Mouse (Mus musculus) cerebellum, postnatal 25 days (tissue): ENCODE measurements around the gene Arntl2.
A peak's percentile ranks its signal among the peaks of the same experiment; 100 is the strongest.

Source experiments
- DNase-seq, 2 experiments: peaks; one replicate each; pipeline ENCODE4 v3.0.0; 2021; ENCODE audit warnings: mixed read lengths in 2 of 2

Arntl2 gene

DNA sequence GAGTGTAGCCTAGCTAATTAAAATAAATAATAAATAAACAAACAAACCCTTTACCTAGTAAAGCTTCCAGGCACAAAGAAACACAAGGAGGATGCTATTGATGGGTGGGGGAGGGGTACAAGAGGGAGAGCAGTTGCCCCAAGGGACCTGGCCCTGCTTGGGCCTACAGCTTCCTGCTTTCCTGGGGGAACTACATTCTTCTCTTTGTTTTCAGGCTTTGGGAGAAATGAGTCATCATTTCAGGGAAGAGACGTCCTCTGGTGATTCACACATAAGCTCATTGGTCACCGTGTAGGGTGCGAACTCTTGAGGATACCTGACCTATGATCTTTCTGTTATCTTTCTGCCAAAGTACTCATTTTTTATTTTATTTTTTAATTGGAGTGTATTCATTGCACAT lies 2.3 kb upstream of the Arntl2 start:
- no peak for DNase-seq

DNA sequence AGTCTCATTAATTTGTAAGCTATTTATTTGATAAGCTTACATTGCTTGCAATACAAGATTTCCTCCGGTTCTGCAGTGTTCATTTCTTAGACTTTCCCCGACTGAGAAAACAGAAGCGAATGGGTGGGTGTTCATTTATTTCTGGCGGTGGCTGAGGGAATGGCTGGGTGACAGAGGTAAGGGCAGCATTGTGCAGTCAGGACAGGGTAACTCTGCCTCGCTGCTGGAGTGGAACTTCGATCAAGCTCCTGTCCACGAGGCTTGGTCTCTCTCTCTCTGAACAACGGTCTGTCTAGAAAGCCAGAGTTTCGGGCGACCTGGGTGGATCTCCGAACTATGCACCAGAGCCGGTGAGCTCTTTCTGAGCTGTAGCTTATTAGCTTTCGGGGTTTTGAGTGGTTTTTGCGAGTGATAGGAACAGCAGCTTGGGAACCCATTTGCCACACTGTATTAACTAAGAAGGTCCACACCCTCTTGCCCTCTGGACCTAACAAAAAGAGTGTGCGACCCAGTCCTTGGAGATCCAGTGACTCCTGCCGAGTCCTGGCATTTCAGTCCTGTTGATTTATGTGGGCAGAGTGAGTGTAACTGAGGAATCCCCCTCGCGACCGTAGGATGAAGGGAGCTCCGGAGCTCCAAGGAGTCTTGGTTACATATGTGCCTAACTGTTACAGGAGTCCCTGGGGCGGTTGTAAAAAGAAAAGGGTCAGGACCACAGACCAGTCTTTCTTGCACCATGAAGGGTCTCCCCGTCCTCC lies 510 bp upstream of the Arntl2 start:
- peak; percentile 7 to 11 for DNase-seq

DNA sequence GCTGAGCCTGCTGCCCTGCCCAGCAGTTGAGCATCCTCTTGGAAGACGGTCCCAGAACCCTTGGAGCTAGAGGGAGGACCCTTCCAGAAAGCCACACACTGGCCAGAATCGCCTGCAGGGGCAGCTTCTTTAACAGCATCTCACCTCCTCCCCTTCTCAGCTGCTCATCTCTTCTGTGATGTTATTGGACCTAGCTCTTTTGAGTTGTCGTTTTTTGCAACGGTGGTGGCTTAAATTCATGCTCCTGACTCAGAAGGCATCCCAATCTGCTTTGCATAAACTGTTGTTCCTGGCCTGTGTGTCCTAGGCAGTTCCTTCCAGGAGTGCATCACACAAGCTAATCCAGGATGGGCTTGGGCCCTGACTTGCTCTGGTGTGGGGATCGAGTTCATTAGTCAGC lies 1.6 kb downstream of the Arntl2 start:
- no peak for DNase-seq

DNA sequence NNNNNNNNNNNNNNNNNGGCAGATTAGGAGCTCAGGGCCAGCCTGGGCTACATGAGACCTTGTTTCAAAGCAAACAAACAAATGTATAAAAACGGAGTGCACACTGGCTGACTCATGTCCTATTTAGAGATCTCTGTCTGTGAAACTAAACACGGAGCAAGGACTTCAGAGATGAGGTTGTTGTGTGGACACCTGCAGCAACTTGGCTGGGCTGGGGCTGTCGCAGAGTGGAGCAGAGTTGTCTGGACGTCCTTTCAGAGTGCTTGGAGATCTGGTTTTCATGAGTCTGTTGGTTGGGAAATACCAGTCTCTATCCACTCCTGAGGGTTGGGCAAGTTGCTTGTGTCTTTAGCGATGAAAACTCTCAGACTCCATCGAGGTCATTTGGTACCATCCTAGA lies 14.1 kb downstream of the Arntl2 start:
- DNase-seq: no peak

DNA sequence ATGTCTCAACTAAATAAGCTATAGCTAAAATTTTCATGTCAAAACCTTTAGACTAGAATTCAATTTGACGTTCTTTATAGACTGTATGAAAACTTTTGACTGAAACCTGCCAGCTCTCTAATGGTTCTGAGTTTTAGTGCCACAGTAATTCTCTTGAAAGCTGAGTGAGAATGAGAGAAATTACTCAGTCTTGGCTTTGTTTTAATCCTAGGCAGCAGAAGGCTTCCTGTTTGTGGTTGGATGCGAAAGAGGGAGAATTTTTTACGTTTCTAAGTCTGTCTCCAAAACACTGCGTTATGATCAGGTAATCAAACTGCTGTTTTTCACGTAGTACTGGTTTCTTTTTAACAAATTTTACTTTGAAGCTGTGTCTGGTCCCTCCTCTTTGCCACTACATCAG lies 17.2 kb downstream of the Arntl2 start:
- DNase-seq: no peak

DNA sequence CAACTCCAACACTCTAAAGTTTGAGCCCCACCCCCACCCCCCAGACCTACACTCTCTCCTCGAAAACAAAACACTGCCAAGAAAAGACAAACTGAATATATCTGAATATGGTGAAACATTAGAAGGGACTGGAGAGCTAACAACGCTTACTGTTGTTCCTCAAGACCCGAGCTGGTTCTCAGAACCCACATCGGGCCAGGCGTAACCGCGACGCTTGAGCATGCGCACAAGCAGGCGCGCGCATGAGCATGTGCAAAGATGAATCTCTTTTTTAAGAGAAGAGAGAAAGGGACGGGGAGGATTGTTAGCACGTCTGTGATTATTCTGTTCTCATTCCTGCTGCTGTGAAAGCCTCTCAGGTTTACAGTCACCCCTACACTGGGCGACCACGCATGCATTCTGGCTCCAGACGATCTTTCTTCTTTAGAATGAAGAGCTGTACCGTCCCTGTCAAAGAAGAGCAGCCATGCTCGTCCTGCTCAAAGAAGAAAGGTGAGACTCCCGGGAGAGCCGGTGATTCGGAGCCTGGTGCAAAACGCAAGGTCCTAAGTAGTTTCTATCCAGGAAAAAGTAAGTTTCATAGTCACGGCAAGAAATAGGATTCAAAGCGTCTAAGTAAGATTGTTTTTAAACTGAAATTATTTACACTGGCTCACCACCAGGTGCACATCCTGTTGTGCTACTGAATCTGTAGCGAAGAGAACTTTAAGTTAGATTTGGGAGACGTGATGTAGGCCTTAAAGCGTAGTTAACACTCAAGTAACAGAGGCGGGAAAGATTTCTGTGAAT lies 24.5 kb downstream of the Arntl2 start:
- DNase-seq: no peak

DNA sequence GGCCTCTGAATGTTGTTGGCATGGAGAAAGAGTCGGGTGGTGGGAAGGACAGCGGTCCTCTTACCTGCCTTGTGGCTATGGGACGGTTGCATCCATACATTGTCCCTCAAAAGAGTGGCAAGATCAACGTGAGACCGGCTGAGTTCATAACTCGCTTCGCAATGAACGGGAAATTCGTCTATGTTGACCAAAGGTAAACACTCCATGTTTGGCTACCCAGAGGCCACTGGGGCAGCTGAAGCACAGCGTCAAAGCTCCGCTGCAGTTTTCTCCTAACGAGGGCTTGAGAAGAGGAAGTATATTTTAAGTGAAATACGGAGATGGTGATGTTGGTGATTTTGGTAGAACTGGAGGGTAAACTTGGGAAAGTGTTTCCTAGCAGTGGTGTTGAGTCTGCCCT lies 26.1 kb downstream of the Arntl2 start:
- no peak for DNase-seq

DNA sequence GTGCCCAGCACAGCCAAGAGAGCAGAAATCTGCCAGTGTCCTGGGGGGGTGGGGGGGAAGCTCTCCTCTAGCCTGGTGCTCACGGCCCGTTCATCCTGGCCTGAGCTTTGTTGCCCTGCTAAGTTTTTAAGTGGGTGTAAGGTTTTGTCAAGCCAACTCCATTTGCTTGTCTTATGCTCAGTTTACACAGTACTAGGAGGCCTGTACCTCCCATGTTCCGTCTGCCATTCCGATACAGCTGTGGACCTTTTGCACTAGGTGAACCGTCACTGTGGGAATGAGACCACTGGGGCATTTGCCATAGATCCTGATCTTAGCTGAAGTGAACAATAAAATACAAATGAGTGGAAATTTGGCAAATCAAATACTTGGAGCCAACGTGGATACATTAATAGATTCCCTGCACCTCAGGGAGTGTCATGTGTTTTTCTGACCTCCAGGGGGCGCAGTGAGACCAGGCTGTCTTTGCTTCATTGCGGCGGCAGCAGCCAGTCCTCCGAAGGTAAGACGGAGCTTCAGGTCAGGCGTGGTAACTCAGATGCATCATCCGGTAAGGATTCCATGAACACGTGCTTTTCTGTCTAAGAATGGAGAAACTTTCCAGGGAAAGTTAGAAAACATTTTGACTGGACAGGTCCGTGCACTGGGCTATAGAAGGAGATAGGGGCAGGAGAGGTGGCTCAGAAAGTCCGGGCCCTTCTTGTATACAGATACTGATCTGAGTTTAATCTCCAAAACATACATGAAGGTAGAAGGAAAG lies 29.1 kb downstream of the Arntl2 start:
- peak; percentile 50 to 73 for DNase-seq

DNA sequence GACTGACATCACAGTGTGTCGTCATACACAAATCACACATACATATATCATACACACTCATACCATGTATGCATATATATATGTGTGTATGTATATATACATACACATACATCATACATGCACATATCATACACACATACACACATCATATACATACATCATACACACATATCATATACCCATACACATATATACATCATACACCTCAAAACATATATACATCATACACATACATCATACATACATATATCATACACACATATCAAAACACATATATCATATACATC lies 29.6 kb downstream of the Arntl2 start:
- no peak for DNase-seq

DNA sequence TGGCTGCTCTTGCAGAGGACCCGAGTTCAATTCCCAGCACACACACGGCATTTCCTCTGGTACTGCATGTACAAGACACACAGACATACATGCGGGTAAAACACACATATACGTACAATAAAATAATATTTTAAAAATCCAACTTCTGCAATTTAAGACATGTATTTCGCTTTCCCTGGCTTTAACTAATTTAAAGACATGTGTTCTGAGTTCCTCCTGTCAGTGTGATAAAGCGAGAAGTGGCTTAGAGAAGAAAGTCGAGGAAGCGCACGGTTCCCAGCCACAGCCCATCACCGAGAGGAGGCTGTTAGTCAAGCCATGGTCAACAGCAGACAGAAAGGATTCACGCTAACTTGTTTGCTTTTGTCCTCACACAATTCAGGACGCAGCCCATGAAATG lies 35.5 kb downstream of the Arntl2 start:
- no peak for DNase-seq

DNA sequence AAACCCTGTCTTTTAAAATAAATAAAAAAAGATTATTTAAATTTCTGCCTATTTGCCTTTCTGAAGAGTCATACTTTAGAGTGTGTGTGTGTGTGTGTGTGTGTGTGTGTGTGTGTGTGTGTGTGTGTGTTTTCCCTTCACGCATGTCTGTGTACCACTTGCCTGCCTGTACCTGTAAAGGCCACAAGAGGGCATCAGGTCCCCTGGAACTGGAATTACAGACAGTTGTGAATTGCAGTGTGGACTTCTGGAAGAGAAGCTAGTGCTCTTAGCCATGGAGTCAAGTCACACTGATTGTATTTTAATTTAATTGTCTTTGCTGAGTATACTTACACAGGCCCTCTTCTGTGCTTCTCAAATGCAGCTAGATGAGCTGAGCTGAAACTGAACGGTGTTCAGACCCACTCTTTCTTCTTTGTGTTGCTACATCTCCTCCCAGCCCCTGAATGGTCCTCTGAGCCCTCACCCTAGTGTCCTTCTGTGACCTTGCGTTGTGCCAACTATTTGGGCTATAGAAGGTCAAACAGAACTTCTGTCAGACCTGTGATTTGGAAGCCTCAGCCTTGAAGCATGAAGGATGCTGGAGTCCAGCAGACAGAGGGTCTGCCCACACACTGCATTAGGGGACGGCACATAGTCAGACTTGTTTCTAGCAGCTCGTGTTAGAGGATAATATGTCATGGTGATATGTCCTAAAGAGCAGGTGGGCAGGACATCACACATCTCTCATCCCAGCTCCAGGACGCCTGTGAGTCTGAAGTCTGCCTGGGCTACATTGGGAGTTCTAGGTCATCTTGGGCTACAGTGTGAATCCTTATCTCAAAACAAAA lies 37.8 kb downstream of the Arntl2 start:
- peak in 1 of 2 experiments; percentile 42 for DNase-seq

DNA sequence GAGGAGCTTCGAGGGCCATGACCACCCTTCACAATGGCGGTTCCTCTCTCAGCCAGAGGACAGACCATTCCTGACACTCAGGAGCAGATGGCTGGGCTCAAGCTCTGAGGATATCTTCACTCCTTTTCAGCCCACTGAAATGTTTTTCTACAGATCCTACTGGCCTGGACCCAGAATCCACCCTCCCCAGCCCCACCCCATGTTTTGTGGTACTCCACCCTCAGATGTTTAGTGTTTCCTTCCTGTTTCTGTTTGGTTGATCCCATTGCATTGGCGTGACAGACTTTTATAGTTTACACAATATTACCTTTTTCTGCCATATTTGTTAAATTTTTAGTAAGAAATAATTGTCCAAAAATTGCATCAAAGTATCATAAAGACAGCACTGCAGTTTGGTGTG lies 38.5 kb downstream of the Arntl2 start:
- no peak for DNase-seq

DNA sequence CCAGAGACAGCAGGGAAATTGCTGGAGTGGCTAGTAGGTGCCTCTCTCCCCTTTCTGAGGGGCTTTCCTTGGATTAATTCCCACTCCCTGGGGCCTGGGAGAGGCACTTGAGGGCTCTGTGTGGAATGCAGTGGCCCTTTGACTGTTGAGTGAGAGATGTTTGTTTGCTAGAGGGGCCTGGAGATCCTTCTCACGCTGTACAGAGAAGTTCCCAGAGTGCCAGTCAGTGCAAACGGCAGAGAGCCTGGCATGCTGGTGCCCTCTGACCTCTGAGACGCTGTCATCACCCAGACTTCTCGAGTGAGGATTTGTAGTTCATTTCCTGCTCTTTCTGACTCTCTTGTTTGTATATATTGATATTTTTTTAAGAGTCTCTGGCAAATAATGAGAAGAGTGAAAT lies 39.9 kb downstream of the Arntl2 start:
- no peak for DNase-seq

DNA sequence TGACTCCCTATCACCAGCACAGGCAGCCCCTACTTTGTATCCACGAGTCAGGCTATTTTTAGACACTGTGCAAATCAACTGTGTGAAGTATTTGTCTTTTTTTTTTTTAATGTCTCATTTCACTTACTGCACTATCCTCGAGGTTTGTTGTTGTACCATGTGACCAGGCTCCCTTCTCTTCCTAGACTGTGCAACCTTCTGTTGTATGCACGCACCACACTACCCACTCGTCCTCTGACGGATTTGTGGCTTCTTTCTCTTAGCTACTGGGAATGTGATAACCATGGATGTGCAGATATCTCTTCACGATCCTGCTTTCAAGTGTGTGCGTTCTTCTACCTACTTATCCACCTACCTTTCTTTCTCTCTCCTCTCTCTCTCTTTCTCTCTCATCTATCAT lies 41.5 kb downstream of the Arntl2 start:
- DNase-seq: no peak

DNA sequence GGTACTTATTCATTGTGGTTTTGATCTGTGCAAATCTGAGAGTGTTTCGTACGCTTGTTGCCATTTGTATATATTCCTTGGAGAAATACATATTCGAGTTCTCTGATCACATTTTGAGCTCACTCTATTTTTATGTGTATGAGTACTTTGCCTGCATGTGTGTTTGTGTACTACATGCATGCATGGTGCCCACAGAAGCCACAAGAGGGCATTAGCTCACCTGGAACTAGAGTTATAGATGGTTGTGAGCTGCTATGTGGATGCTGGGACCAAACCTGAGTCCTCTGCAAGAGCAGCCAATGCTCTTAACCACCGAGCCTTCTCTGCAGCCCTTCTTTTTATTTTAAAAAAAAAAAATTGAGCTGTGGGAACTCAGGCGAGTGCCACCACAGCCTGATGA lies 42.5 kb downstream of the Arntl2 start:
- DNase-seq: no peak

DNA sequence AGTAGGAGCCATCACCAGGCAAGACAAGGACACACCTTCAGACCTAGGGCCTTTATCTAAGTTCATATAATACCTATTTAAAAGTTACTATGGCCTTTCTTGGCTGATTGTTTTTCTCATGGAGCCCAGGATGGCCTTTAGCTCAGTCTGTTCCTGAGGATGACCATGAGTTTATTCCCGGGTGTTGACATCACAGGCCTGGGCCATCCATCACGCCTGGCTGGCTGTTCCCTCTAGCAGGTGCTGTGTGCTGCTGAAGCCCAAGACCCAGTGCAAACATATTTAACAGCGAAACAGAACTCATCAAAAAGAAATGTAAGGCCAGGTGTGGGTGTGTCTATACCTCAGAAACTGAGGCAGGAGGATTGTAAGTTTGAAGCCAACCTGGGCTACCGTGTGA lies 43.0 kb downstream of the Arntl2 start:
- DNase-seq: no peak

DNA sequence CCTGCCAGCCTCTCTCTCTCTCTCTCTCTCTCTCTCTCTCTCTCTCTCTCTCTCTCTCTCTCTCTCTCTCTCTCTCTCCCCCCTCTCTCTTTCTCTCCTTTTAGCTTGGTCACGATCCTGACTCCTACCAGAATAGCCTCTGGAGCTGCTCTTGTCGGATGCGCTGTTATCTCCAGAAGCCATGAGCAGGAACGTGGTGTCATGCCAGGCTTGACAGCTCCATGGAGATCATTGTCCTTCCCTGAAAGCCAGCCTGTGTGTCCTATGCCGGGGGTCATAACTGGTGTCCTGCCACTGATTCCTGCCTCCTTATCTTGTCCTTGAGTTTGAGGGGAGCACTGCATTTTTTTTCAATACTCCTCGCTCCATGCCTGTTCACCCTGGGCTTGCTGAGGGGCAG lies 49.0 kb downstream of the Arntl2 start:
- no peak for DNase-seq

DNA sequence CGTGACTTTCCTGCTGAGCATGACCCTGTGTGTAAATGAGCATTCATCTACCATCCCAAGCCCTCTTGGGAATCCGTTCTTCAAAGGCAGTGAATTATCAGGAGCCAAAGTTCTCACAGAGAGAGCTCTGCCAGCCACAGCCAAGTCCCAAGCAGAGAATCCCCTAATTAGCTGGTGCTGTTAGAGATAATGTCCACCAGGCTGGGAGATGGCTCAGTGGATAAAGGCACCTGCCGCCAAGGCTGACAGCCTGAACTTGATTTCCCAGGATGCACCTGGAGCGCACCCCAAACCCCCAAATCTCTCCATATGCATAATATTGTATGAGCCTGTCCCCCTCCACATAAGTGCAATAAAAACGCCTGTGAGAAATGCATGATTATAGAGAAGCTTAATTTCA lies 49.5 kb downstream of the Arntl2 start:
- DNase-seq: no peak

DNA sequence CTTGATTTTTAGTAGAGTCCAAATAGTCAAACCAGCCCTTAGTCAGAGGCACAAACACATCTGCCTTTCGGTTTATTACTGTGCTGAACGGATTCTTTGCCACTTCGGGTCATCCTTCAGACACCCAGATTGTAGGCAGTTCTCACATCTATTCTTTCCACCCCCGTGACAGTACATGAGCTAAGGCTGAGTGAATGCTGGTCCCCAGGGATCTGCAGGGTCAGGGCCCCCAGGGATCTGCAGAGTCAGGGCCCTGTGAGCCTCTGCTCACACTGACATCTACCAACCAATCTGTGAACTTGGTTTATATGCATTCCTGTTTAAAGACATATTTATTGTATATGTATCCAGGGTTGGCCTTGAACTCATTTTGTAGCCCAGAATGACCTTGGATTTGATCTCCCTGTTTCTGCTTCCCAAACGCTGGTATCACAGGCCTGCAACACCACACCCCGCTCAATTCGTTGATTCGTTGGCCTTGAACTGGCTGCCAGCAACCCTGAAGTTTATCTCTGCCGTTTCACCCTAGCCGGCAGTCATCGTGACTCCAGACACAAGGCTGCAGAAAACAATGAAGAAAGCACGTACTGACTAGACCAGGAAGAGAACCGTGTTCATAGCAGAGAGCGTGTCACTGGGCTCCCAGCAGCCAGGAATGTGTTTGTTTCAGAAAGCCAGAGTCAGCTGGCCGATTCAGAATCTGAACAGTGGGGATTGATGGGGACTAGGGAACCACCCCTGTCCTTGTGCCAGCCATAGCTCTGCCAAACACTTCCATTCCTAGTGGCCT lies 50.3 kb downstream of the Arntl2 start:
- DNase-seq: no peak

DNA sequence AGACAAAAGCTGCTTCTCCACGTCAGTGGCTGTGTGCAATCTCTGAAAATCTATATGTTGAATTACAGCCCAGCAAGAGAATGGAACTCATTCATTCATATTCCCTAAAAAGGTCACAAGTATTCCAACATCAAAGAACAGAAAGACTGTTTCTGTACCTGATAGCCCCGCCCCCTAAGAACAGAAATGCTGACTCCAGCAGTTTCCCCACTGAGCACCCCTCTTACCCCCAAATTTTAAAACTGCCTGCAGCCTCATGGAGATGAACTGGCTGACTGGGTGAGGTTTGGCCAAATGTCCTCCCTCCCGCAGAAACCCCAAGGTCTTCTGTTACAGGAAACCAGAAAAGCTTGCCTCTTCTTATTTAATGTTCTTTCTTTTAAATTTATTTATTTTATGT lies 51.5 kb downstream of the Arntl2 start:
- DNase-seq: no peak

DNA sequence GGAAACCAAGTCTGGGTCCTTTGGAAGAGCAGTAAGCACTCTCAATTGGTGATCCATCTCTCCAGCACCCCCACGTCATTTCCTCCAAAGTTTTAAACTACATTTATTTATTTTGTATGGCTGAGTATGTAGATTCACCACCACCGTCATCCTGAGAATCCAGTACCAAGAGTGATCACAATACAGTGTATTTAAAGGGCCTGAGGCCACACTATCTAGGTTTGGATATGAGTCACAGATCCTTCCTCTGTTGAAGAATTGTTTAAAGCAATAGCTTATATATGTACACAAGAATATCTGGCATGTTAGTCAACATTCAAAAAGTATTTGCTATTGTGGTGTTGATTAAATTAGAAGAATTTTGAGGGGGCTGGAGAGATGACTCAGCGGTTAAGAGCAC lies 52.4 kb downstream of the Arntl2 start:
- DNase-seq: no peak

DNA sequence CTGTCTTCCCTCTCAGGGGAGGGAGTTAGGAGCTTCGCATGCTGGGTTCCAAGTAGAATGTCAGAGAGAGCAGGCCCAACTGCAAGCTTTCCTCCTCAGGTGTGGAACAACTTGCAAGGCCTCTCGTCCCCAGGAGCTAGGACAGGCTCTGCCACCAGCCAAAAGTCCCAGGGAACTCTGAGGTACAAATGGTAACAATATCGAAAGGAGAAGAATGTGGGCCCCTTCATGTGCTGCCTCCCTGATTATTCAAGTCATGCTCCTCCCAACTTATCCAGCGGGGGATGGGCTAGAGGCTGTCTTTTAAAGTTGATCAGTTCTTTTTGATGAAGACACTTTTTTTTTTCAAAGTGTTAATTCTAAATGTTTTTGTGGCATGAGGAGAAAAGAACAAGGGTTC lies 54.2 kb downstream of the Arntl2 start, which contains the start of gene Smco2:
Gene Smco2 (plus strand): TSS at position 55 of the 400 bp plus-strand sequence.
- DNase-seq: no peak
